Mouse (Mus musculus): ENCODE measurements at regions not wholly inside any gene's neighbourhood (a gene's known extent, or its start where the extent isn't known, plus 50 kb on each side); places are given as distances from the start of the nearest gene placed in this dataset.

- TF ChIP-seq CTCF (IDR thresholded peaks at IDR 0.05) = no peak
- no peak for TF ChIP-seq POLR2A (IDR thresholded peaks at IDR 0.05; ENCODE audit: insufficient read depth, low read depth, low read length)
Observed at GRCm38 (mm10) chr15:93712594-93712993, 116.9 kb upstream of the Prickle1 start.
